Mouse (Mus musculus) left cerebral cortex, adult 18-20 months (tissue): ENCODE results near the gene Rela. TPM values are rescaled to one million over a fixed set of nuclear protein-coding genes. Genes with fewer than 3 reads are reported as not detected.

Experiments used
- DNase-seq, 2 experiments: peaks; one replicate each; pipeline ENCODE4 v3.0.0; 2021 to 2022; ENCODE audit warnings: low spot score in 2 of 2, mixed read lengths in 1 of 2
- total RNA-seq, 2 experiments: library from RNA; stranded (reverse); gene quantifications; 2 replicates each; pipeline ENCODE4 v1.2.3; 2021

The Rela gene
- total RNA-seq, 2 experiments from 2014 or later: 18.8 to 22.0 TPM

DNA sequence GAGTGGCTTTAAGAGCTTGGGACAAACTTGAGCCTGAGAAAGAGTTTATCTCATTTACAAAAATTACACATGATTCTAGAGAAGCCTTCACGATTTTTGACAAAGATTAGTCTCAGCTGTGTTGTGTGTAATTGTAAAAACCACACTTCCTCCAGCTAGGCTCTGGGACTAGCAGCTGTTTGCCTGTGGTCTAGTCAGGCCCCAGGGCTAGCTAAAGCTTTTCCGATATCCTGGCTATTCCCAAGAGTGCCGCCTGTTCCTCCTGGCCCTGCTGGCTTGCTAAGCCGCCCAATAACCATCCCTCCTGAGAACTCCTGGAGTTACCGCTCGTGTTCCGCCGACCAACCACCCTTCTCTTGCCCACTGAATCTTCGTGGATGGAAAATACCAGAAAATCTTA lies 5.2 kb upstream of the Rela start:
- DNase-seq: no peak

DNA sequence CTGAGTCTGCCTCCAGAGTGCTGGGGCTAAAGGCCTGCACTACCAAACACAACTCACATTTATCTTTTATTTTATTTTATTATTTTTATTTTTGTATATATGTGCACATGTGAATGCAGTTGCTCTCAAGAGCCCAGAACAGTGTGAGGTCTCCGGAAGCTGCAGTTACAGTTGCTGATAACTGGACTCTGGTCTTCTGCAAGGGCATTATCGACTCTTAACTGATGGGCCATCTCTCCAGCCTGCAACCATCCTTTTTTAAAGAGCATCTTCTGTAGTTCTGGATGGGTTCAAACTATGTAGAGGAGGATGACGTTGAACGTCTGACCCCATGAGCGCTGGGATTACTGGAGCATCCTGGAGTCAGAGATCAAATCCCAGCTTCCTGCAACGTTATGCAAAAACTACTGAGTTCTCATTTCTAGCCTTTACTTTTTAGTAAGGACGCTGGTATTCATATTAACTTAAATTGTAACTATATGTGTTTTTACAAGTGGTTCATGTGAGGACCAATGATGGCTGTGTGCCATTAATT lies 1.2 kb upstream of the Rela start:
- no peak for DNase-seq

DNA sequence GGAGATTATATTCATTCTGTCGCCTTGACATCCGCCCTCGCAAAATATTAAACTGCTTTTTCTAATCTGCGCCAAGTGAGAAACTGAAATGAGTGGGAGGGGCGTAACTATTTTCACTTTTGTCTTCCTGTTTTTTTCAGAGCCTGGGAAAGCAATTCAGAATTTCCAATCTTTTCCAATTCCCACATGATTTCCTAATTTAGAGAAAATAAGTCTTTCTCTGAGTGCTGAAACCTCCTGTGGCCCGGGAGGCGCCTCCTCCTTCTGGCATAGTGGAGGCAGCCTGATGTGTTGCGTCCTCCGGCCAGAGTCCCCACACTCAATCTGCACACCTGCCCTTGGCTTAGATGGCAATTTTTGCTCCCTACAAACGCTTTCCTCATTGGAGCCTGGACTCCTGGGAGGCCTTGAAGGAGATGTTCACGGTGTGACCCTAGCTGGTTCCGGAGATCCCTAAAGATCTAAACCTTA lies 677 bp upstream of the Rela start:
- no peak for DNase-seq

DNA sequence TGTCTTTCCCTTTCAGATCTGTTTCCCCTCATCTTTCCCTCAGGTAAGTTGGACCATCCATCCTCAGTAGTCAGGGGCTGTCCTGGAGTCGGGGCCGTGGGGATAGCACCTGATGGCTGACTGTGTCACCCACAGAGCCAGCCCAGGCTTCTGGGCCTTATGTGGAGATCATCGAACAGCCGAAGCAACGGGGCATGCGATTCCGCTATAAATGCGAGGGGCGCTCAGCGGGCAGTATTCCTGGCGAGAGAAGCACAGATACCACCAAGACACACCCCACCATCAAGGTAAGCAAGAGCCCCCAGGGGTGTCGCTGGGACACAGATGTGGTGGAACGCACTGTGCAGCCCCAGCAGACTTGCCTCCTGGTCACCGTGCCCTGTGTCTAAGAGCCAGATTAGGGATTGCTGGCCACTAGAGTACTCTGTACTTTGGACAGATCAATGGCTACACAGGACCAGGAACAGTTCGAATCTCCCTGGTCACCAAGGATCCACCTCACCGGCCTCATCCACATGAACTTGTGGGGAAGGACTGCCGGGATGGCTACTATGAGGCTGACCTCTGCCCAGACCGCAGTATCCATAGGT lies 1.2 kb downstream of the Rela start:
- DNase-seq: no peak

DNA sequence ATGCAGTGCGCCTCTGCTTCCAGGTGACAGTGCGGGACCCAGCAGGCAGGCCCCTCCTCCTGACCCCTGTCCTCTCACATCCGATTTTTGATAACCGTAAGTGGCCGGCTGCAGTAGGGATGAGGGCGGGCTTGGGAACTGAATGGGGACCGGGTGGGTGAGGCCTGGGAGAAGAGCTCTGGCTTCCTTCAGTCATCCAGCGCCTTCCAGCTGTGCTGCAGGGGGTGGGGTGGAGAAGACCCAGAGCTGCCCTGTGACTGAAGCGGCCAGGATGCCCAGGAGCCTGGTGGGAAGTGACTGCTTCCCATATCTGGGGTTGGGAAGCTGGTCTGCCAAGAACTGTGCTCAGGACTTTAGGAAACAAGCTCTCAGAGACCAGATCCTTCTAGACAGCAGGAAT lies 3.1 kb downstream of the Rela start:
- no peak for DNase-seq

DNA sequence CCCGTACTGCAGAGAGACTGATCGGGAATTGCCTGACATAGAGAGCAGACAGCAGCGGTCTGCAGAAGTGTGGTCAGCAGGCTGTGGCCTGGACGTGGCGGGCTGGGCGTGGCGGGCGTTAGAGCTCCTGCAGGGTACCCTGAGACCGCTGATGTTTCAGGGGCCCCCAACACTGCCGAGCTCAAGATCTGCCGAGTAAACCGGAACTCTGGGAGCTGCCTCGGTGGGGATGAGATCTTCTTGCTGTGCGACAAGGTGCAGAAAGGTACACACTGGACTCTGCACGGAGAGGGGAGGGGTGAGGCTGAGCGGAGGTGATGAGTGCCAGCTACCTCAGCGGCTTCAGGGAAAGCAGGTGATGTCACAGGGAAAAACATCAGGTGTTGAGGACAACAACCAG lies 3.7 kb downstream of the Rela start:
- no peak for DNase-seq

DNA sequence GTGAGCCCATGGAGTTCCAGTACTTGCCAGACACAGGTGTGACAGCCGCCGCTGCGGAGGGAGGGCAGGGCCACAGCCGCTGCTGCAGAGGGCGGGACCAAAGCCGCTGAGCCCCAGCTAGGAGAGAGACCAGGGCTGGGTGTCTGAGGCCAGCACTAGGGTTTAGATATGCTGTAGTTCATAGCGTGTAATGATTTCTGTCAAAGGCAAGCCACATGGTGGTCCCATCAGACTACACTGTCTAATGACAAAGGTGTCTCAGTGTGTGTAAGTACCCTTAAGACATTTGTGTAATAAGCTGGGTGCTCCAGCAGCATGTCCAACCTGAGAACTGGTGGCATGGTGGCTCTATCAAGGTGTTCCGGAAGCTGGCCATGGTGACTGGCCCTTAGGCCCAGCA lies 4.4 kb downstream of the Rela start:
- no peak for DNase-seq

DNA sequence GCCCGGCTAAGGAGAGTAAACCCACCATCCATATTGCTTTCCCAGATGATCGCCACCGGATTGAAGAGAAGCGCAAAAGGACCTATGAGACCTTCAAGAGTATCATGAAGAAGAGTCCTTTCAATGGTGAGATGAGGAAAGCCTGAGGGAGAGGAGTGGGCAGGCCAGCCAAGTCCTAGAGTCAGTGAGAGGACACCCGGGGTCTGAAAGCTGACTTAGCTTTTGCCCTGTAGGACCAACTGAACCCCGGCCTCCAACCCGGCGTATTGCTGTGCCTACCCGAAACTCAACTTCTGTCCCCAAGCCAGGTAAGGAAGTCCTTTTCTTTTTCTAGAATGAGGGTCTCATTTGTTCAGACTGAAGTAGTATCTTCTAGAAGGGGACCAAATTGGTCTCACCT lies 8.0 kb downstream of the Rela start:
- no peak for DNase-seq

DNA sequence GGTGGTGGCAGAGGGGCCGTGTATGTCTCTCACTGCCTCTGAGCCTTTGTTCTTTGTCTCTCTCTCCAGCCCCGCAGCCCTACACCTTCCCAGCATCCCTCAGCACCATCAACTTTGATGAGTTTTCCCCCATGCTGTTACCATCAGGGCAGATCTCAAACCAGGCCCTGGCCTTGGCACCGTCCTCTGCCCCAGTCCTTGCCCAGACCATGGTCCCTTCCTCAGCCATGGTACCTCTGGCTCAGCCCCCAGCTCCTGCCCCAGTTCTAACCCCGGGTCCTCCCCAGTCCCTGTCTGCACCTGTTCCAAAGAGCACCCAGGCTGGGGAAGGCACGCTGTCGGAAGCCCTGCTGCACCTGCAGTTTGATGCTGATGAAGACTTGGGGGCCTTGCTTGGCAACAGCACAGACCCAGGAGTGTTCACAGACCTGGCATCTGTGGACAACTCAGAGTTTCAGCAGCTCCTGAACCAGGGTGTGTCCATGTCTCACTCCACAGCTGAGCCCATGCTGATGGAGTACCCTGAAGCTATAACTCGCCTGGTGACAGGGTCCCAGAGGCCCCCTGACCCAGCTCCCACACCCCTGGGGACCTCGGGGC lies 9.5 kb downstream of the Rela start:
- DNase-seq: no peak

DNA sequence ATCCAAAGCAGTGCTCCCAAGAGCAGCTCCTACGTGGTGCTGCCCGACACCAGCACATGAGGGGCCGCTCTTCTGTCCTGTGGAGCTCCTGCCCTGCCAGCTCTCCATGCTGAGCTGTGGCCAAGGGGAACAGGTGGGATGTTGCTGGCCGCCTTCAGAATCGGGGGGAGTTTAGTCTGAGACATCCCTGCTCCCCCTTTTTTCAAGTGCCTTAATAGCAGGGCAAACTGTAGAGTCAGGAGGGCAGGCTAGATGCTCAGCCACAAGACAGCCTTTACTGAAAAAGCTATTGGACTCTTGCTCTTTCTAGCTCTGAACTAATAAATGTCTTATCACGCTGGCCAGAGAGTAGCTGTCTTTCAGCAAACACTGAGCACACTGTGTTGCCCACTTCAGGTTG lies 10.5 kb downstream of the Rela start:
- DNase-seq: no peak

DNA sequence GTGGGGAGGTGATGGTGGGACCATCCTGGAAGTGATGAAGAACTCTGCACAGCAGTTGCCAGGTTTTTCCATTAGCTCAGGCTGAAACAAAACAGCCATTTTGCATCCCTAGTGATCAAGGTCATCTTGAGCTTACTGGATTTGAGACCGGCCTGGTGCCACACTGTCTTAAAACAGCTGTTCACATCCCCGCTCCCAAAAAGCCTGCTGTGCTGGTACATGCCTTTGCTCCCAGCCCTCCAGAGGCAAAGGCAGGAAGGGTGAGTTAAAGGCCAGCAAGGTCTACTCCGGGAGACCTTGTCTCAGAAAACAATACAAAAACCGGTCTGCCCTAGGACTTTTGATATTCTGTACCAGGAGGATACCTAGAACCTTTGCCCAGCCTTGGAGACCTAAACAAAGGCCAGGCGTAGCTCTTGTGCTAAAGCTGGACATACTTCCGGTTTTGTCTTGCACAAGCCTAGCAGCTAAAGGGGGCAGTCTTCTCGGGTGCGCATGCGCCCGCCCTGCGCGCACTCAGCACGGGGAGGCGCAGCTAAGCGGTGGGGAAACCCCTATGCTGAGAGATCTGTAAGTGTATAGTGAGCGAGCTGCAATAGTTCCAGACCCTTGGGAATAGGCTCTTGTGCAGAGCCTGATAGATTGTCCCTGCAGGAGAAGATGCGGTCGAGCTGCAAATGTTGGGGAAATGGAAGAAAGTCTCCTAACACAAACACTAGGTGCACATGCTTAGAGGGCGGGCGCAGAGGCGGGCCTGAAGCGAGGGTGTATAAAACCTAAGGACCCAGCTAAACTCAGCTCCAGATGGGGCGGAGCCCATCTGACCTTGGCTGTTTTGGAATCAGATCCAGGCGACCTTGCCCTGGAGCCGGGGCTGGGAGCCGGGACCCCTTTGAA lies 11.4 kb downstream of the Rela start:
- DNase-seq: peak; percentile 64 to 77

DNA sequence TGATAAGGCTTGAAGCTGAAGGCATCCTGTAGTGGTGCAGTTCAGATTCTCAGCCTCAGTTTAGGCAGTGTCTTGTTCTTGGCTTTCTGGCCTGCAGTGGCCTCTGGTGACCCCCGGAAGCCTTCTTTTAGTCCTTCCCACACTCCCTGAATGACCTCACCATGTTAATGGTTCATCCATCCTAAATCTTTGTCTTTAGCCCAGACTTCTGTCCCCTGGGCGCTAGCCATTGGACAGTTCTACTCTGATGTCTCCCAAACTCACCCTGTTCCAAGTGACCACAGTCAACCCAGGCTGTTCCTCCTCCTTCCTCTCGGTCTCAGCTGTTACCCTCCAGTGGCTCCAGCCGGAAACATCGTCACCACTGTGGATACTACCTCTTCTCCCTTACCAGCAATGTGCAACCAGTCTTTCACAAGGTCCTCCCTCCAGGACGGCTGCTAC lies 12.0 kb downstream of the Rela start:
- DNase-seq: no peak

DNA sequence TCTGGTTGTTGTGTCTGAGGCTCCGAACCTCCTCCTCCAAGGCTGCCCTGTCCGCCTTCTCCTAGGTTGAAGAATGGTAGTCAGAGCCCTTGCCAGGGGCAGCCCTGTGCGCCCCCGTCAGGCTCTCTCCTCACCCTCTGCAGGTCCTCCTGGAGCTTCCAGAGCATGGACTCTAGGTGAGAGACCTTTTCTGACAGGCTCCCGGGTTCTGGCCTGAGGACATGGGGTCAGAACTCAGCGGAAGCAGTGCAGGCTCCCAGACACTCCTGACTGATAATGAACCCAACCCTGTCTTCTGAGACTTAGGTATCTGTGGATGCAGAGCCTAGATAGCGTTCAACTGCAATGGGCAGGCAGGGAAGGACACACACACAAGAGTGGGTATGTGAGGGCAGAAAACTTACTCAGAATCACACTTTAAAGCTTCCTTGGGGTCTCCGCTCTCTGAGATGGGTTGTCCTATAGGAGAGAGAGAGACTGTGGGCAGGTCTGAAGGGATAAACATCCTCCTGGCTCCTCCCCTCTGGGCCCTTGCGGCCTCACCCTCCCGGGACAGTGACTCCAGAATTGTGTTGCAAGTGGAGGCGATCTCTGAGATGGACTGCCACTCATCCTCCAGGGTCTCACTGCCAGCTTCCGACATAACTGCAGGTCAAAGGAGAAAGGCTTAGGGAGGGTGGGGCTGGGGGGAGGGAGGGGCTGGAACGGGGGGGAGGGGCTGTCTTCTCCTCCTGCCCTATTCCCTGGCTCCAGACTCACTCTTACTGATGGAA lies 14.4 kb downstream of the Rela start:
- no peak for DNase-seq

DNA sequence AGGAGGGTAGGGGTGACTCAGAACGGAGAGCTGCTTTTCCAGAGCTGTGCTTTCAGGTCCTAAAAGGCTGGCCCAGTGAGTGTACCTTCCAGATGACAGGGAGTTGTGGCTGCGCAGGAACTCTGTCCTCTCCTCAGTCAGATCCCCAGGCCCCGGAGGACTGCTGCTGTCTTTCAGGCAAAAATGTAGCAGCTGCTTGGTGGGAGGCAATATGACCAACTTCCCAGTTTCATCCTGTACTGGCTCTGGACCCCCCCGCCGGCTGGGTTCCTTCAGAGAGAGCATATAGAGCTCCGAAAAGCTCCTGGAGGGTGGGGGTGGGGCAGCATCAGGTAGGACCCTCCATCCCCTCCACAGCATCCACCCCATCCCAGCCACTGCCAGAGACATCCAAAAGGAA lies 15.3 kb downstream of the Rela start:
- DNase-seq: peak in 1 of 2 experiments; percentile 26

DNA sequence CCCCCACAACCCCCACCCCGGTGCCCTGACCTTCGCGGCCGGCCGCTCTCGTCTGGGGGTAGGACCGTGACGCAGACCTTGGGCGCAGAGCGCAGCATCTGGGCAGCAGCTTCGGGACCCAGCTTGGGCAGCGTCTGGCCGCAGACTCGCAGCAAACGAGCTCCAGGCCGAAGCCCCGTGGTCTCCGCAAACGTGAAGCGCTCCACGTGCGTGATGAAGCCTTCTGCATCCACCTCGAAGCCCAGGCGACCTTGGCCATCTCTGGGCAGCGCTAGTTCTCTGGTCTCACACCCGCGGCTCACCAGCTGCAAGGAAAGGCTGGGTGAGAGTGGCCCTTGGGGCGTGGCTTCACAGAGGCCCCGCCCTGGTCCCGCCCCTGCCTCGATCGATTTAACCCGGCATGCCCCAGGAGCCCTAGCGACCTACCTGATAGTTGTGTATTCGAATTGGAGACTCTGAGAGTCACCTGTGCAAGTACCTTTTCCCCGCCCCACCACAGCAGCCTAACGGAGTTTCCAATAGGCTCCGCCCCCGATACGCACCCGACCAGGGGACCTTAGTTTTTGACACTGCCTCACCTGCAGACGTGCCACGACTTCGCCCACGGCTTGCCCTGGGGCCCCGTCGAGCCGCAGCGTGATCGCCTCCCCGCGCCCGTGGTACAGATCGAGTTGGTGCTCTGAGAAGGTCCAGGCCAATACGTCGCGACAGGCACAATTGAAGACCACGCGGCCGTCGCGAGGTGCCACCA lies 16.9 kb downstream of the Rela start:
- no peak for DNase-seq

DNA sequence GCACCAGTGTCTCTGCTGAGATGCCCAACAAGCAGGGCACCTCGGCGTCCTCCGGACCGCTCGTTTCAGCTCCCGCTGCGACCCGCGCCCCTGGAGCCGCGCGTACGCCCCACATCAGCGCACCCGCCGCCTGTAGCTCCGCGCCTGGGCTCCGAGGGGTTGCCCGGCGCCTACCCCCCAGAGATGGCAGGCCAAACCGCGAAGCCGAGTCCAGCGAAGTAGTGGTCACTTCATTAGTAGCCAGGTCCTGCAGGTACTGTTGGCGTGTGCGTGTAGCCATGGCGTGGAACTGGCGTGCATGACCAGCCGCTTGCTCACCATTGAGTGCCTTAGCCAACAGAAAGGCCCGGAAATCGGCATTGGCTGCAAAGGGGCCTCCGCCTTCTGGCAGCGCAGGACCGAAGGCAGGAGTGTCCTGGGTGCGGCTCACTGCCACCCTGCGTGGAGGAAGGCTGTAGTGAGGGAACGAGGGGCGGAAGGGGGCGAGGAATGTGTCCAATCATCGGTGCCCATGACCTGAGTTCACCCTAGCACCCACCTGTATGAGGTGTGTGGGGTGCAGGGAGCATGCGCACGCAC lies 17.5 kb downstream of the Rela start:
- DNase-seq: no peak

DNA sequence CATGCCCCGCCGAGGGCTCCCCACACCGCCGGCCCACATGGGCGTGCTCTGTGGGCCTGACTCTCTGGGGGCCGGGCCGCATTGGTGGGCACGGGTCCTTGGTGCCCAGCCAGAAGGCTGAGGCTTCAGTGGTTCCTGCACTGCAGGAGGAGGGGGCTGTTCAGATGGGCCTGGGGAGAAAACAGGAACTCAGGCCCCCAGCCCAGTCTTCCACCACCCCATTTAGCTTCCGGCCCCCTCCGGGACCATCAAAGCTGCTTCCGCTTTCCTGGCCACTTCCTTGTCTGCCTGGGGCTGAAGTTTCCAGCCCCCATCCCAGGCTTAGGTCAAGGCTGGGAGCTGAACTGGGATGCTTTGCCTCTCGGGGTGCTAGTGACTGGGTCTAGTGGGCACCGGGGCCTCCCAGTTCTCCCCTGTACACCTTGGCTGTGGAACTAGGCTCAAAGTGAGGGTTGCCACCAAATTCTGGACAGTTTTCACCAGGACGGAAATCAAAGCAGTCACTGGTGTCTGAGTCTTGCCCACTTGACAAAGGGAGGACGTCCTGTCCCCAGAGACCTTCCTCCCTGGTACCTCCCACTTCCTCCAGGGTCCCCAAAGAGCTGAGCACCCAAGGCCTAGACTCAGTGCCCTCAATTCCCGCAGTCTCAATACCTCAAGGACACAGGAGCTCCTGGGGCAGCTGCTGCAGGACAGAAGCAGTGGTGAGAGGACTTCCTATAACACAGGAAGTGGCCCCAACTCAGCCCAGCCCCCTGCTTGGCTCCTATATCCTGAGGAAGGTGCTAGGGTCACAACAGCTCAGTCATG lies 23.9 kb downstream of the Rela start:
- no peak for DNase-seq

DNA sequence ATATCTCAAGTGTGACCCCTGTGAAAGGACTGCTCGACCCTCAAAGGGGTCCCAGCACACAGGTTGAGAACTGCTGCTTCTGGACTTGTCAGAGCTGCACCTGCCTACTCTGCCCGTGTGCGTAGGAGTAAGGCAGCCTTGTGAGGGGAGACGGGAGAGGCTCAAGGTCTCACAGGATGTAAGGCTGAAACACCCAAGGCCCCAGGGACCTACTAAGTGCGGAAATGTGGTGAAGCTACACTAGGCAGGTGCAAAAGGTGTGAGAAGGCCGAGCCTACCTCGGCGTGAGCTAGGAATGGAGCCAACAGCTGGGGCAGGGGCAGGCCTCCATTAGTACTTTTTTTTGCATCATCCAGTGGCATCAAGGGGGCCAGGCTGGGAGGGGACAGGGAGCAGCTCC lies 25.0 kb downstream of the Rela start:
- no peak for DNase-seq
